Mouse (Mus musculus): ENCODE measurements around the gene Cfl1.
"Not testable (repeated sequence)": the region's sequence is repeated elsewhere in the genome, so short reads cannot be mapped to it uniquely, and the experiment has no call there.

Cfl1 gene

DNA sequence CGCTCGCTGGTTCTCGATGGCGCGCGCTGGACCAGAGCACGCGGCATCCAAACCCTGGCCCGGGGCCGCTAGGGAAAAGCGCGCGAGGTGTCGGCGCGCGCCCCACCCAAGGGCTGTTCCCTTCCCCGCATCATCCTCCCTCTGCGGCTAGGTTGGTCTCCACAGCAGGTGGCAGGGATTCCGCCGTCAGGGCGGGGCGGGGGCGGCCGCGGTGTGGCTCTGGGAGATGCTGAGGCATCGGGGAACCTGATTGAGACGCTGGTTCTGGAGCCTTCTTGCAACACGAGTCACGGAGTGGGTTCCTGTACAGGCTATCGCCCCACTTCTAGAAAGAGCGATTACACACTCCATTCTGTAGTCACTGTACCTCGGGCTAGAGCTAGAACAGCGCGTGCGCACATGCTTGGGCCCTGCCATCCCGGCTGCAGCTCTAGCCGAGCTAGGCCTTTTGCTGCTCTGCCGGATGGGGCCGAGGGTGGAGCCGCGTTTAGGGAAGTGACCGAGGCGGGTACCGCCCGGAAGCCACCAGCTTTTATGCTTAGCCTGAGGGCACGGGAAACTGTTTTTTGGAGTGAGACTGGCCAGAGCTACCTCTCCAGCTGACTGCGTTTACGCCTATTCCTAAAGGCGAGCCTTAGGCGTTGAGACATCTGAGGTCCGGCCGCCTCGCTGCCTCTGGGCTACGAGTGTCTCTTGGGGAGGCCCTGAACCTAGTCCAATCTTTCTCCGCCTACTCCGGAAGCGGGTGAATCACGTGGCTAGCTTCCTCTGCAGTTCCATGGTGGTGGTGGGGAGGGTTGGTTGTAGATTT lies 848 bp downstream of the Cfl1 start:
- peak; percentile 83 for DNase-seq

- DNase-seq, result no peak
These were observed 2.4 kb downstream of the Cfl1 start for GRCm38 (mm10) chr19:5492641-5493040.

GRCm38 (mm10) chr19:5493301-5493721 lies 3.1 kb downstream of the Cfl1 start:
- not testable (repeated sequence) for DNase-seq

GRCm38 (mm10) chr19:5494314-5494713 lies 4.1 kb downstream of the Cfl1 start:
- no peak for DNase-seq

GRCm38 (mm10) chr19:5495353-5496051 lies 5.2 kb downstream of the Cfl1 start:
- no peak for DNase-seq

DNA sequence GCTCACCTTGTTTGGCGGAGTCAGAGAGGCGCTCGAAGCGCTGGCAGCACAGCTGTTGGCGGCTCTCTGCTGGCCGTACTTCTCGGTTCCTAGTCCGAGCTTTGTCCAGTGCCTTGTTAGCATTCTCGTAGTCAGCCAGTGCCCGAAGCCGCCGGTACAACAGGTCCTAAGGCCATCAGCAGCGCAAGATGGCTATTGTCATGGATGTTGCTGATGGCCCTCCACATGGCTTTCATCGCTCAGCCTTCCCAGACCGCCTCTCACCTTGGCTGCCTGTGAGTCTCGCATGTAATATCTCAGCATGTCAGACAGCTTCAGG lies 5.8 kb downstream of the Cfl1 start:
- DNase-seq, result no peak

DNA sequence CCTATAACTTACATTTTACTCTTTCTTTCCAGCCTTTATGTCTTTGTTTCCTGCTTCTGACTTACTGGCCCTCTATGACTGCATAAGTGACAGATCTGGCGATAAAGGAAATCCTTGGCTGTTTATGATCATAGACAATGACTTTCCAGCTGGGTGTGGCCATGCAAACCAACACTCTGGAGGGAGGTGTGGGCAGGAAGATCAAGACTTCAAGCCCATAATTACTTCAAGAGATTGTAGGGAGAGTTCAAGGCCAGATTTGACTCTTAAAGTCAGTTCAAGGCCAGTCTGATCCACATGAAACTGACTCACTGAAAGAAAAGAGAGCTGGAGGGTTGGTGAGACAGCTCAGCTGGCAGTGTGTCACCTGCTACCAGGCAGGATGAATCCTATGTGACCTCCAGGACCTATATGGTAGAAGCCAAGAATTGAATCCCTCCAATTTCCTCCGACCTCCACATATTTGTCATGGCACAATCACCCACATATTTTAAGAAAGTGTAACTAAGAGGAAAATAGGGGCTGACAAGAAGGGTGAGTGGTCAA lies 10.1 kb downstream of the Cfl1 start:
- DNase-seq, result no peak

DNA sequence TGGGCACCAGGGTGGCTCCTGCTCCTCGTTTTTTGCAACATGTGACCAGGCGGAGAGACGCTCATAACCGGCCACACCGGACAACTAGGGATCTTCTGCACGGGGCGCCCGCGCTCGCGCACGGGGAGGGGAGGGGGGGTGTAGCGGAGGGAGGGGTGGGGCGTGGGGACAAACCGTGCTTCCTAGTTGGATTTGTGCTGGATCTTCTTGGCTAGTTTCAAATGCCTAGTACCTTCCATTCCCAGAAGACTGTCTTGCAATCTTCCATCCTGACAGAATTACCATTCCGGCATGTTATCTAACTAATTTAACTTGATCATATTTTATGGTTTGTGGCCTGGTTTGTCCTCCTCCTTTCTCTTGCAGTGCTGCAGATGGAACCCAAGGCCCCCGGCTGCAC lies 13.4 kb downstream of the Cfl1 start, which contains the start of gene 1700020D05Rik:
Gene 1700020D05Rik, minus strand, starts transcription at position 101 of the 400 bp plus-strand sequence.
- no peak for DNase-seq

- DNase-seq, result peak; percentile 96
These were observed 20.1 kb downstream of the Cfl1 start, which contains the start of gene Snx32 for GRCm38 (mm10) chr19:5510031-5511026. Gene Snx32 (minus strand): TSS chr19:5510538.

DNA sequence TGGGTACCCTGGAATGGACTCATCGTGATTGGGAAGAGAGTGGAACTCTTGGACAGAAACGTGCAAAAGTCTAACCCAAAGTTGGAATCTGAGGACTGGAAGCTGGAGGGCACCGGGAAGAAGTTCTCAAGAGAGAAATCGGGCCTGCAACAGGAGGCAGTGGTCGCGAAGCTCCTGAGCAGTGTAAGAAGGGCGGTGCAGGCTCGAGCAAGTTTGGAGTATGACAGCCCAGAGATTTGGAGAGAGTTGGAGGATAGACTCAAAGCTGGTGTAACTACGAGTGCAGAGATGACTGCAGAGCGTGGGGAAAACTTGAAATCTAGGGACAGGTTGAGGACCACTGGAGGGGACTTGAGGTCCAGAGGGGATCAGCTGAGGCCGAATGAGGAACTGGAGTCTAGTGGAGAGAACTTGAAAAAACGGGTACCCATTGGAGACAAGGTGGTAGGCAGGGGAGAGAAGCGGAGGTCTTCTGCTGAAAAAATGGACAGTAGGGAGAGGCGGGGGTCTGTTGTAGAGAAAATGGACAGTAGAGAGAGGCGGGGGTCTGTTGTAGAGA lies 20.9 kb downstream of the Cfl1 start:
- no peak for DNase-seq

GRCm38 (mm10) chr19:5512091-5513004 lies 22.1 kb downstream of the Cfl1 start:
- no peak for DNase-seq

- no peak for DNase-seq
These were observed 22.7 kb downstream of the Cfl1 start for GRCm38 (mm10) chr19:5513005-5513349.

- DNase-seq, result no peak
These were observed 25.9 kb downstream of the Cfl1 start for GRCm38 (mm10) chr19:5515840-5516777.

DNA sequence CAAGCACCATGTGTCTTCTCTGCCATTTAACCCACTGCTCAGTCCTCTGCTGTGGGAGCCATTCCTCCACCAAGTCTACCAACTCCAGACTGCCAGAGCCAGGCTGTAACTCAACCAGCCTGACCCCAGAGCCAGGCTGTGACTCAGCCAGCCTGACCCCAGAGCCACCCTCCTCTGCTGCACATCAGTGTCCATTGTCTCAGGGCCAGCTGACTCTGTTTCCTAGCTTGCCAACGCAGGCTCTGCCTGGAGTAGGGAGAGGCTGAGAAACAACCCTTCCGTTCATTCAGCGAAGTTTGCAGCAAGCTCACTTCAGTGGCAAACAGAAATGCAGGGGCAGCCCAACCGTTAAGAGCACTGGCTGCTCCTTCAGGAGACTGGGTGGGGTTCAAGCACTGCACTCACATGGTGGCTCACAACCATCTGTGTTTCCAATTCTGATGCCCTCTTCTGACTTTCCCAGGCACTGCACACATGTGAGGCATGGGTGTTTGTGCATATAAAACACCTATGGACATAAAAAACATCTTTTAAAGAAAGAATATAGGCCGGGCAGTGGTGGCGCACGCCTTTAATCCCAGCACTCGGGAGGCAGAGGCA lies 26.8 kb downstream of the Cfl1 start:
- DNase-seq, result no peak

DNA sequence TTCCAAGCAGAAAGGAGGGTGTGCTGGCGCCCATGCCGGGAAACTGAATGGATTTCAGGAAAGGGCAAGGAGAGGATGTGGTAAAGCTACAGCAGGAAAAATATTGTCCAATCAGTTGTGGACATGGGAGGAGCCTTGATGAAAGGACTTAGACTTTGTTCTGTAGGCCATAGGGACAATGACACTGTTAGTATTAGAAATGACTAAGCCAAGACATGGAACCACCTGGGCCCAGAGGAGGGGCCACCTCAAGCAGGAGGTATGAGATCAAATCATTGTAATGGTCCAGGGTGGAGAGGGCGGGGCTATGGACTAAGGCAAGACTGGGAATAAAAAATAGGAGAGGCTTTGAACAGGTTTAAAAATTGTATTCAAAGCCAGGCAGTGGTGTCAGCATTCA lies 28.5 kb downstream of the Cfl1 start:
- no peak for DNase-seq

- DNase-seq, result no peak
These were observed 34.9 kb downstream of the Cfl1 start for GRCm38 (mm10) chr19:5525204-5525603.

- peak; percentile 100 for DNase-seq
These were observed 39.3 kb downstream of the Cfl1 start for GRCm38 (mm10) chr19:5529325-5530137.

DNA sequence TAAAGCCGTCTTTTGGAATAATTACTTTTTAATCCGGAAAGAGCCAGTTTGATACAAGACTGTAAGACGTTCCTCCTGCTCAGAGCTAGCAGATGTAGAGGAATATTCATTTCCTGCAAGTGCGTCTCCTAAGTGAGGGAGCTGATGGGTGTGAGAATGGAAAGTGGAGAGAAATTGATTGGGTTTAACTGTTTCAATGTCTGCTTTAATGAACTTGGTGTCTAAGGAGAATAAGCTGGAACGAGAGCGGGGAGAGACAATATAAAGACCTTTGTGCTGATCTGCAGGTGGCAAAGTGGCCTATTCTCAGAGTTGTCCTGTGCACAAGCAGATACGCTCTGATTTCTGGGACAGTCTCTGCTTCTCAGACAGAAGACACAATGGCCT lies 39.9 kb downstream of the Cfl1 start:
- no peak for DNase-seq

- no peak for DNase-seq
These were observed 42.3 kb downstream of the Cfl1 start for GRCm38 (mm10) chr19:5532520-5532919.

Data from lung, postnatal 14 days (tissue).